Mouse (Mus musculus) urinary bladder, postnatal 4 days (tissue): Measurements from ENCODE around the gene Pecam1.
"Not testable (repeated sequence)": the region's sequence is repeated elsewhere in the genome, so short reads cannot be mapped to it uniquely, and the experiment has no call there.

Experiments used
- DNase-seq, 2 experiments: peaks; one replicate each; pipeline ENCODE4 v3.0.0; 2021 to 2022; ENCODE audit warnings: low spot score in 2 of 2

The Pecam1 gene

DNA sequence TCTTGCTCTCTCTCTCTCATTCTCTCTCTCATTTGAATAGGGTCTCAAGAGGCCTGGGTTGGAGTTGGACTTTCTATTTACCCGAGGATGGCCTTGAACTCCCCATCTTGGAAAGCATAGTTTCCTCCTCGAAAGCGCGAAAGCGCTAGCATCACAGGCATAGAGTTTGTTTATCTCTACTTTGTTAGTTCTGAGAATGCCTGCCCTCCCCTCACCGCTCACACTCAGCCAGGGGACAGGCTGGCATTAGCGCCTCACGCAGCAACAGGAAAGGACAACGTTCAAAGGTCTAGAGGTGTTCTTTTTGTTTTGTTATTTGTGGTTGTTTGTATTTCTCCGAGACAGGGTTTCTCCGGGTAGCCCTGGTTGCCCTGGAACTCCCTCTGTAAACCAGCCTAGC, 82.6 kb downstream of the Pecam1 start:
- no peak for DNase-seq

DNA sequence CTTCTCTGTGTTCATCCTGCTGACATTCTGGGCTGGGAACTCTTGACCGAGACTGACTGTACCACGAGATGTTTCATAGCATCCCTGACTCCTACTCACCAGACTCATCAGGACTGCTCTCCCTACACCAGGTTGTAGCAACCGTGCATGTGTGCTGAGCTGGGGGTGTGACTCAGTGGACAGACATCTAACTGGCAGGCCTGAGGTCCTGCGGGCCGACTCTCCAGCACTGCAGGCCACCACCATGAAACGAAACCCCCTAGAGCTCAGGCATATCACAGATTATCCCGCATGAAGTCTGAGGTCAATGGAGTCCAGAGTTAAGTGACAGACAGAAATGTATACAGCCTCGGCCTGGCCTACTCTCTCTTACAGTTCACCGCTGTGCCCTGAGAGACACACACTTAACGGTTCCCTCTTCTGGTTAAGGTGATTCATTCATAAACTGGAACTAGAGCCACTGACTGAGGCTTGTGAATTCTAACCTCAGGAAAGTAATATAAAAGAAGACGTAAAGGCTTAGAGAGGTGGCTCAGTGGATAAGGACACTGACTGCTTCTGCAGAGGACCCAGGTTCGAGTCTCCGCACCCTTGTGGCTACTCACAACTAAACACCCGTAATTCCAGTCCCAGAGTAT, 83.8 kb downstream of the Pecam1 start:
- DNase-seq: no peak

DNA sequence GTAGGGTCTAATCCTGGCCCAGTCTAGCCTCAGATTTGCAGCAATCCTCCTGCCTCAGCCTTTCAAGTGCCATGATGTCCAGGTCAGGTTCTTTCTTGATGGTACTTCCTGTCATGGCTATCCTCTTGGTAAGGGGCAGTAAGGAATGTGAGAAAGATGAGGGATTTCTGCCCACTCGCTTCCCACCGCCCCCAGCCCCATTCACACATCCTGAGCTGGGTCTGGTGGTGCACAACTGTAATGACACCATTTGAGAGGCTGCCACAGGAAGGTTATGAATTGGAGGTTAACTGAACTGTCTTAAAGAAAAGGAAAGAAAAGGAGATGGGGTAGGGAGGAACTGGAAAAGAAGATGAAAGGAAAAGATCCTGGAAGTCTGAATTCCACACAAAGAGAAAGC, 84.6 kb downstream of the Pecam1 start:
- no peak for DNase-seq

DNA sequence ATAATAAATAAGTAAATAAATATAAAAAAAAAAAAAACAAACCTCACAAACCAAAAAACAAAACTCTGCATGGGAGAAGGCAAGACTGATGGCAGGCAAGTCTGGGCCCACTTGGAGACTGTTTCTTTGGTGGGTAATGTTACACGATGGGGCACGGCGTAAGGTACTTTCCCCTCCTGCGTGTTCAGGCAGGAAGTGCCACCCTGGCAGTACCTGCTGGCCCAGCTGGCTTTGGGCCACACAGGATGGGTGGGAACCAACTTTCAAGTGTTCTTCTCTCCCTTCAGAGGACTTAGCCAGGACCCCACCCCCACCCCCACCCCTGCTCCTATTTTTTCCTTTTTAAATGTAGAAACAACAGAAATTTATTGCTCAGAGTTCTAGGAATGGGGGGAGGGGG, 85.1 kb downstream of the Pecam1 start:
- no peak for DNase-seq

DNA sequence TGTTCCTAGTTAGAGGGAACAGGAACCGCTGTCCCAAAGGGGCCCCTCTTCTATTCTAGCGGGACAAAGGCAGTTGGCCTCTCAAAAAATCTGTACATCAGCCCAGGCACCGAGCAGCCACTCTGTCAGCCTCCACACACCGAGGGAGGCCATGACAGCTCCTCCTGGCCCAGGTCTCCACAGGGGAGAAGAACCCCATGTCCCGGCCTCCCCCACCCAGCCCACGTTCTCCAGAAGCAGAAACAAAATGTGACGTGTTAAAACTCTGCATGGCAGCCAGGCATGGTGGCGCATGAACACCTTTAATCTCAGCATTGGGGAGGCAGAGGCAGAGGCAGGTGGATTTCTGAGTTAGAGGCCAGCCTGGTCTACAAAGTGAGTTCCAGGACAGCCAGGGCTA, 85.7 kb downstream of the Pecam1 start:
- no peak for DNase-seq

DNA sequence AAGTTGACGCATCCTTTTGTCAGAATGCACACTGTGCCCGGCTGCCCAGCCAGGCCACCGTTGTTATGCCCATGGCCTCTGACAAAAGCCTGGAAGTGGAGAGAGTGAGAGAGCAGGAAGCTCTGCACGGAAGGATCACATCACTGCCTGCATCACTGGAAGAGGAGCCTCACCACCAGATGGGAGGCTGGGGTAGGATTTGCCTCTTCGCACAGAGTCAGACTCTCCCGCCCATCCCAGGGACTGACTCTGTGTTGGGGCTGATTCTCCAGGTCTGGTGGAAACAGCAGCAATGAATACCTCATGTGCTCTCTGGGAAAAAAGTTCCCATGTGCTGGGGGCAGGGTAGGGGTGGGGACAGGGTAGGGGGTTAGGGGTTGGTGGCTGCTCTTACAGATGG, 86.6 kb downstream of the Pecam1 start:
- DNase-seq: no peak

DNA sequence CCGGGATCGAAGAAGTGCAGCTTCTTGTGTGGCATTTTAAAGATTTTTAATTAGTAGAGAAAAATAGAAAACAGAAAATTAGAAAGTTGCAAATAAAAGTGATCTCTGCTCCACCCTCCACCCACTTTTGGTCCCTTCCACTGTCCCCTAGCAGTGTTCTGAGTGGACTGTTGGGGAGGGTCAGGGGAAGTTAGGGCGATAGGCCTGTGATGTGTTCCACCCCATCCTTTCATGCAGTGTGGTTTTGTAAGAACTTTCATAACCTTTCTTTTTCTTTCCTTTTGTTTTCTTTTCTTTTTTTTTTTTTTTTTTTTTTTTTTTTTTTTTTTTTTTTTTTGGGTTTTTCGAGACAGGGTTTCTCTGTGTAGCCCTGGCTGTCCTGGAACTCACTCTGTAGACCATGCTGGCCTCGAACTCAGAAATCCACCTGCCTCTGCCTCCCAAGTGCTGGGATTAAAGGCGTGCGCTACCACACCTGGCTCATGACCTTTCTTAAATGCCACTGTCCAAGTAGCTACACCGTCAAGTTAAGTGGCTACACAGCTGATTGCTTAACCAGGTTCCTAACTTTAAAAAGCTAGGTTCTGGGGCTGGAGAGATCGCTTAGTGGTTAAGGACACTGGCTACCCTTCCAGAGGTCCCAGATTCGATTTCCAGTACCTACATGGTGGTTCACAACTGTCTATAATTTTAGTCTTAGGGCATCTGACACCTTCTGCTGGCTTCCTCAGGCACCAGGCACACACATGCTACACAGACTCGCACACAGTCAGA, 87.6 kb downstream of the Pecam1 start:
- no peak for DNase-seq

DNA sequence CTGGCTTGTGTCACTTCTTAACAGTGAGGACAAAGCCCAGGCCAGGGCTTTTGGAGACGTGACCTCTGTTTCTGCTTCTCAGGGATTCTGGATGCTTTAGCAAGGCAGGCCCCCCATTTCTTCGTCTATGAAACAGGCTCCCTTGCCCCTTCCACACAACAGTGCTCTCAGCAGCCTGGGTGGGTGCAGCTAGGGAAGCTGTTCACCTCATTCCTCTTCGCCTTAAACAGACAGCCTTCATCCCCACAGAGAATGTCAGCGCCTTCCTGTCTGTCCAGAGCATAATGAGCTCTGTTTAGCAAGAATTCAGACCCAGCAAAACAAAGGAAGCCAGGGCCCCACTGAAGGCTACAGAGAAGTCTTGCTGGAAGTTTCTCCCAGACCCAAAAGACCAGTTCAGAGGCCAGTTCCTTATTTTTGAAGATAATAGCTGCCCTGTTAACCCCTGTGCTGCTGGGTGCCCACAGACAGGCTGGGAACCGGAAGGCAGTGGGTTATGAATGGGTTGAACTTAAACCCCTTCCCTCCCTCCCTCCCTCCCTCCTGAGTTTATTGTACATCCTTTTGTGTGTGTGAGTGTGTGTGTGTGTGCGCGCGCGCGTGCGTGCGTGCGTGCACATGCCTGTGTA, 89.9 kb downstream of the Pecam1 start:
- DNase-seq: no peak

DNA sequence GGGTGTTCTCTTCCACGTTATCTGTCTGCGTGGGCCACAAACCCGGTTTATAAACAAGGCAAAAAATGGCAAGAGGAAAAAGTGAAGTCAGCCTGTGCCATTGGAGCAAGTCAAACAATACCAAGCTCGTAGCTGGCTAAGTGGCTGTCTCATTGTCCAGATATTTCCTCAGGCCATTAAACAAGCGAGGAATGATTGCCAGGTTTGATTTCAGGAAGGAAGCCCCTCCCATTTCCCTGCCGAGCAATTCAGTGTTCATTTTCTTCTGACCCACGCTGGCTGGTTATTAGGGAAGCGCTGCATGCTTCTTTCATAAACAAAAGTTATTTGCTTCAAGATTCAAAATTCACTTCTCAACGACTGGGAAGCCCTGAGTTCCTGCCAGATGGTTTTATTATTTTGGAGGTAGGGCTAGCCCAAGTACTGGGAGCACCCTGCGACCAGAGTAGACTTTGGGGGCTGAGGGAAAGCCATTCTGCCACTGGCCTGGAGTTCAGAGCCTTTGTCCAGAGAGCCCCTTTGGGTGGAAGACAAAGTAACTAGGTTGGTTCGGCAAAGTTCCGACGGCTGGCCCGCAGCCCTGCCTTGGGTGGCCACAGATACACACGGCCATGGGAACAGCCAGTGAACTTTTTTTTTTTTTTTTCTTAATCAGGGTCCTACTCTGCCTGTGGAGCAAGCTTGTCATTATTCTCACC, 90.7 kb downstream of the Pecam1 start:
- DNase-seq: peak in 1 of 2 experiments; percentile 46

DNA sequence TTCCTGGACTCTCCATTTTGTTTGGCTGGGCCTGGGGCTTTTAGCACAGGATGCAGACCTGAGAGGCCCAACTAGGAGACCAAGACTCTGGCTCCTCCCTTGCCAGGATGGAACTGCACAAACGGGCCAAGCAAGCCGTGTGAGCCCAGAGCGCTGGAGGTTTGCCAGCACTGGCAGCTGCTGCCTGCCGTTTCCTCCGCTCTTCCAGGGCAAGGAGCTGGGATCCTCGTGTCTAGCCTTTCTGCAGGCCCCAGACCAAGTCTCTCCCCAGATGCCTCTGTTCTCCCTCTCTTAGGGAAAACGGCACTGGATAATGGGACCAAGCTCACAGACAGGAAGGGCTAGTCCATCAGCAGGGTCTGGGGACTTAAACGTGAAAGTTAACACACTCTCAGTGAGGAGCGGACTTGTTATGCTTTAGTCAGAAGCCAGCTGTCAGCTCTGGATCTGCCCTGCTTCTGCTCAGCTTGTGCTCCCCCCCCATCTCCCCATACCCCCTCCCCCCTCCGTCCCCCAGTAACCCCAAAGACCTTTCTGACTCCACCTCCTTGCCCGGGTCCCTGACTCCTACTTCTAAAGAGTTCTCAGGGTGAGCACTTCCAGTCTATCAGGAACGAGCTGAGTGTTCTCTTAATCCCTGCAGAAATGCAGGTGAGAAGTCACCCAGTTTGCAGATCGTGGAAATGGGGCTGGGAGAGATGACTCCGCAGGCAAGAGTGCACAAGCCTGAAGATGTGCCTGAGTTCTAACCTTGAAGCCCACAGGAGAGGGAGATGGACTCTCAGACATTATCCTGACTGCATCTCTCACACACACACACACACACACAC, 92.2 kb downstream of the Pecam1 start:
- DNase-seq: peak; percentile 78 to 80

DNA sequence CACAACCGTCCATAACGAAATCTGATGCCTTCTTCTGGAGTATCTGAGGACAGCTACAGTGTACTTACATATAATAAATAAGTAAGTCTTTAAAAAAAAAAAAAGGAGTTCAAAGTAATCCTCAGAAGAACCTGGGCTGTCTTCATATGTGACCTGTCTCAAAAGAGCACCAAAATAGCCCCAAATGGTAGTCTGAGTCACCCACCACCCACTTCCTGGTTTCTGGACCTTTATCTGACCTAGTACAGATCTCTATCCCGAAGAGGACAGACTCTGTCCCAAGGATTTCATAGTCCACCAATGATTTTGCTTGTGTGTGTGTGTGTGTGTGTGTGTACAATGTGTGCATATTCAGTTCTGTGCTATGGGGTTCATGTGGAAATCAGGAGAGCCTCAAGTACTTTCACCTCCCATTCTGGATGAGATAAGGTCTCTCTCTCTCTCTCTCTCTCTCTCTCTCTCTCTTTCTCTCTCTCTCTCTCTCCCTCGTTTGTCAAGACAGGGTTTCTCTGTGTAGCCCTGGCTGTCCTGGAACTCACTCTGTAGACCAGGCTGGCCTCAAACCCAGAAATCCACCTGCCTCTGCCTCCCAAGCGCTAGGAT, 93.4 kb downstream of the Pecam1 start:
- not testable (repeated sequence) for DNase-seq

DNA sequence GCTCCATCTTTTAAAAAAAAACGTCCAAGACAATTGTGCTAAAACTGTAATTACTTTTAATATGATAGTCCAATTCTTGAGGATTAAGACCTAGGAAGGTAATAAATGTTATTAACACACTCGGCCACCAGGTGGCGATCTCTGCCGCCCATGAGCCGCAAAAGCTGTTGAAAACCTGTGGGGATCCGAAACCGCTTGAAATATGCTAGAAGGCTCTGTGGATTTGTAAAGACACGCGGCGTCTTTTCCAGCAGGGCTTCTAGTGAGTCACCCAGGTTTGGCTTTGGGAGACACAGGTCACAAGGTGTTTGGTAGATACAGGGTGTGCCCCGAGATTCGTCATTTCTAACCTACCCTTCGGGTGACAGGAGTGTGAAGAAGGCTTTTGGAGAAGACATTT, 102.1 kb downstream of the Pecam1 start:
- peak; percentile 52 to 72 for DNase-seq

DNA sequence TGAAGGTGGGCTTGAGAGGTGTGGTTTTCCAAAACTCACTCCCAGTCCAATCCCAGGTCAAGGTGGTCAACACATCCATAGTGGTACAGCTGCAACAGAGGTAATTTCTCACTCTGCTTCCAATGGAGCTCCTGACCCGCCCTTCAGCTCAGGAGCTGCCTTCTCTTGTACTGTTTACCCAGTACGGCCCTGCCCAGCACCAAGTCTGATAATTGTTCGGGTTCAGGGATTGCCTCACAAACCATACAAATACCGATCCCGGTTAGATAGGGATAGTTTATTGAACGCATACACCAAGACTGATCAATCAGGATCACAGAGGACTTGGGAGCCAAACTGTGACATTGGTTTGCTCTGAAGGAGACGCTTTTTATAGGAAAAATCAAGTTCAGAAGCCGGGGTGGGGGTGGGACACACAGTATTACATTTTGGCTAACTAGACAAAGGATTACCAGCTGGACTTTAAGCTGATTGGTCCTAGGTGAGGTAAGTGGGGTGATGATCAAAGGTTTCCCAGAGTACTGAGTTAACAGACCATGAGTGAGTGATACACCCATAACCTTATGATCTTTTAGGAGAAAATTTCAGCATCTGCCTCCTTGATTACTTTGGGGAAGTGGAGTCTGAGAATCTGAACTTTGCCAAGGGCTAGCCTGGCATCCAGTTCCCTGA, 107.3 kb downstream of the Pecam1 start:
- no peak for DNase-seq

DNA sequence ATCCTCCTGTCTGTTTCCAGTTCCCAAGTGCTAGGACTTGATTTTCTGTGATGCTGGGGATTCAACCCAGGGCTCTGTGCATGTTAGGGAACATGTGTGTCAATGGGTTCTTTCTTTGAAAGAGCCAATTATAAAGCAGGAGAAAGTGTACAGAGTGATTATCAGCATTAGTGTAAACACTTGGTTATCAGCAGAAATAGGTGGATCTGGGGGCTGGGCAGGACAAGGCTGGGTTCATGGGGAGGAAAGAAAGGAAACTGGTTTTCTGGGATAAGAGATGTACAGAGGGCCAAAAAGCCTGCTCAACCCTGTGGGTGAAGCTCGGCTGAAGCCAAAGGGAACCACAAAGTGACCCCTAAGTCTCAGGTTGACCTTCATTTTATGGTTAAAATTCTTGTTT, 108.8 kb downstream of the Pecam1 start:
- DNase-seq: no peak

DNA sequence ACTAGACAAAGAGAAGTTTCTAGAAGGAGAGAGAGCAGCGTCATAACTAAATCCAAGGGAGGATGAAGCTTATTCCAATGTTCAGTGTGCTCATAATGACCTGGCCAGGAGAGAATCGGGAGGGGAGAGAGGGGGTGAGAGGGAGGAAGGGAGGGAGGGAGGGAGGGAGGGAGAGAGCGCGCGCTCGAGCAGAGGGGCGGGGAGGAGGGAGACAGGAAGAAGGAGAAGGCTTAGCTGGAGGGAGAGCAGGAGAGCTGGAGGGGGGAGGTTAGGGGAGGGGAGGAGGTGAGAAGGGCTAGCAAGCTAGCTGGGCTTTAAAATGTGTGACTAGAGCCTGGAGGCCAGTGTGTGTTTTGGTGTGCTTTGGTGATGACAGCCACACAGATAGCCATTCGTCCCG, 110.4 kb downstream of the Pecam1 start:
- DNase-seq: no peak

DNA sequence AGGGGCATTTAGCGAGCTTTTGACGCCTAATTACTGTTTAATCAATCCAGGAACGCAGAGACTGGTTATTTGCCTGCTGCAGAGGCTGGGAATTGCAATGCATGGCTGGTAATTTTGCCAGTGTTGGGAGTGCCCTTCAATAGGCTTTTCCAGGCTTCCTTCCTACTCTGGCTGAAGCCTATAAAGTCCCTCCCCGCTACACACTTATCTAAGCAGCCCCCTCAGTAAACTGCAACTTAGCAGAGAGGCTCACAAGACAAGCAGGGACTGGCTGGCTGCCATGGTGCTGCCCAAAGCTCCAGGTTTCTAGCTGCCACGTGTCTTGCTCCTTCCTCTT, 111.1 kb downstream of the Pecam1 start:
- DNase-seq: no peak

DNA sequence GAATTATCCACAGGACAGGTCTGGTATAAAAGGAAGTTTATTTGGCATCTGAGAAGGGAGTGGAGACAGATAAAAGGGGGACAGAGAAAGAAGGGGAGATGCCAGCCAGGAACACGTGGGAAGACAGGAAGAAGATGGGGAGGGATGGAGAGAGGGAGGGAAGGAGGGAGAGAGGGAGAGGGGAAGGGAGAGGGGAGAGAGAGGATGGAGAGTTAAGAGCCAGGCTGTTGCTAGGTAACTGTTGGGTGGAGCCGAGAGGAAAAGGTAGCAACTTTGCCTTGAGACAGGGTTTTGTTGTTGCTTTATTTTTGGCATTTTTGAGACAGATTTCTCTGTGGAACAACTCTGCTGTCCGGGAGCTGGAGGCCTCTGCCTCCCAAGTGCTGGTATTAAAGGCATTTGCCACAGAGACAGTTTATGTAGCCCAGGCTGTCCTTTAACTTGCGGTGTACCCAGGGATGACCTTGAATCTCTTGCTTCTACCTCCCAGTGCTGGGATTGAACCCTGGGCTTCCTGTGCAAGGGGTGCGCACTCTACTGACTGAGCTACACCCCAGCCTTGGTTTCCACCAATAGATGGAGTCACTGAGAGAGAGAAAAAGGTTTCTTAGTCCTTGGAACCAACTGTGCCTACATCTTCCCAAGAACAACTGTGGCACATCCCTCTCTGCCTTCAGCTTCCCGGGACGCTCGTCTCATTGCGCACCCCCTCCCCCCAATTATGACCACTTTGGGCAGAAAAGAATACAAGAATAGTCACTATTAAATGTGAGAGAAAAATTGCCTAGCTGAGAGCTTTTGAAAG, 111.7 kb downstream of the Pecam1 start:
- DNase-seq: no peak

DNA sequence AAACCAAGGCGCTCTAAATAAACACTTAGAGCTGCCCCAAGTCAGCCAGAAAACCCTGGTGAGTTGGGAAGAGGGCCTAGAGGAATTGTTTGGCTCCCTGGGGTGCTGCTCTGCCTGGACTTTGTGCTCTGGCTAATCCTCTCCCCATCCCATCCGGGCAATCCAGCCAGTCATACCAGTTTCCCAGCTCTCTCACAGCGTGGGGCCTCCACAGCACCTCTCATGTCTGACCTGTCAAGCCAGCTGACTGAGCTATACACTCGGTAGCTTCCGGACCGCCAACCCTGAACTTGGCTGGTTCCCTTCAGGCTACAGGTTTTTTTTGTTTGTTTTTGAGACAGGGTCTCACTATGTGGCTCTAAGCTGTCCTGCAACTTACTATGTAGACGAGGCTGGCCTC, 112.7 kb downstream of the Pecam1 start:
- DNase-seq: no peak

DNA sequence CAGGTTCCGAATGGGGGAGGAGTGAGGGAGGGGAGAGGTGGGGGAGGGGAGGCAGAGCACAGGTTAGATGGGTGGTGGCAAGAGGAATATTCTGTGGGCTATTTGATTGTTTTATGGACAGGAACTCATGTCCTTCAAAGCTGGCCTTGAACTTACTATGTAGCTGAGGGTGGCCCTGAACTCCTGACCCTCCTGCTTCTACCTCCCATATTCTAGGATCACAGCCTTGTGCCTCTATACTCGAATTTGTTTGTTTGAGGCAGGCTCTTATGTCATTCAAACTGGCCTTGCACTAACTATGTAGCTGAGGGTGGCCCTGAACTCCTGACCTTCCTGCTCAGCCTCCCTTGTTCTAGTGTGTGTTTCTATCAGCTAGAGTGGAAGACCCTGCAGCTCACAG, 114.5 kb downstream of the Pecam1 start:
- no peak for DNase-seq

DNA sequence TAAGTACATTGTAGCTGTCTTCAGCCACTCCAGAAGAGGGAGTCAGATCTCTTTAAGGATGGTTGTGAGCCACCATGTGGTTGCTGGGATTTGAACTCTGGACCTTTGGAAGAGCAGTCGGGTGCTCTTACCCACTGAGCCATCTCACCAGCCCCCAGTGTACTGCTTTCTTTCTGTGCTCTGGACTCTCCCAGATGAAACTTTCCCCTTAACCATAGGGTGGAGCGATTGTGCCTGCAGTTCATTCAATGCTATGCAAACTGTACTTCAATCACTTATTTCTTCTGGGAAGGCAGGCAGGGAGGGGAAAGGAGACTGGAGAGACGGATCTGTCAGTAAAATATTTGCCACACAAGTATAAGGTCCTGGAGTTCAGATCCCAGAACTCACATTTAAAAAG, 116.3 kb downstream of the Pecam1 start:
- not testable (repeated sequence) for DNase-seq
